Mouse (Mus musculus): ENCODE measurements around the gene Rock2. TPM values are rescaled to one million over a fixed set of nuclear protein-coding genes. Genes with fewer than 3 reads are reported as not detected.

Rock2 gene
- polyA plus RNA-seq, 1 experiment = 42.3 TPM

DNA sequence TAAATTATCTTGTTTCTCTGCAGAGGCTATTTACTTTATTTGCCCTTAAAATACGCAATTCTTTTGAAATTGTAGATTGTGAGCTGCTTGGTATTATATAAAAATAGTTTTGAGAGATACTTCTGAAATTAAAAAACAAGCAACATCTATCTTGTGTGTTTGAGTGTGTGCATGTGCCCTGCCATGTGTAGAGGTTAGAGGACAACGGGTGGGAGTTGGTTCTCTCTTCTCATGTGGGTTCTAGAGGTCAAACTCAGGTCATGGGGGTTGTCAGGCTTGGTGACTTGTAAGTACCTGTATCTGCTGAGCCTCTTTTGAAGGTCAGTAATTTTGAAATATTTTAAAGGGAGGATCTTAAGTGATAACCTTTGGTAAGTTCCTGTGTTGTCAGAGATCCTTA lies 3.5 kb downstream of the Rock2 start:
- DNase-seq (ENCODE audit: extremely low spot score in 1 of 2, low spot score in 1 of 2) = no peak

DNA sequence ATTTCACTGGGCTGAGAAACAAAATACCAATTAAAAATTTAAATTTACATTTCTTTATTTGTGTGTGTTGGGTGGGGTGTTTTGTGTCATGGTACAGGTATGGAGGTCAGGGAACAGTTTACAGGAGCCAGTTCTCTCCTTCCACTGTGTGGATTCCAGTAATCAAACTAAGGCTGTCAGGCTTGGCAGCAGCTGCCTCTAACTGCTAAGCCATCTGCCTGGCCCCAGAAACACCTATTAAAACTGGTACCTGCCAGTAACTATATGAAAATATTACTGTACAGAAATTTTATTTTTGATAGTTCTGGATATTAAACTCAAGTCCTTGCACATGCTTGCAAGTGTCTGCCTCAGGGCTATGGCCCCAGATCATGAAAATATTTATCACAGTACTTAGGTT lies 4.1 kb downstream of the Rock2 start:
- DNase-seq (ENCODE audit: extremely low spot score in 1 of 2, low spot score in 1 of 2) = no peak

GRCm38 (mm10) chr12:16900625-16901222 lies 6.0 kb downstream of the Rock2 start:
- DNase-seq (ENCODE audit: extremely low spot score in 1 of 2, low spot score in 1 of 2) = no peak

DNA sequence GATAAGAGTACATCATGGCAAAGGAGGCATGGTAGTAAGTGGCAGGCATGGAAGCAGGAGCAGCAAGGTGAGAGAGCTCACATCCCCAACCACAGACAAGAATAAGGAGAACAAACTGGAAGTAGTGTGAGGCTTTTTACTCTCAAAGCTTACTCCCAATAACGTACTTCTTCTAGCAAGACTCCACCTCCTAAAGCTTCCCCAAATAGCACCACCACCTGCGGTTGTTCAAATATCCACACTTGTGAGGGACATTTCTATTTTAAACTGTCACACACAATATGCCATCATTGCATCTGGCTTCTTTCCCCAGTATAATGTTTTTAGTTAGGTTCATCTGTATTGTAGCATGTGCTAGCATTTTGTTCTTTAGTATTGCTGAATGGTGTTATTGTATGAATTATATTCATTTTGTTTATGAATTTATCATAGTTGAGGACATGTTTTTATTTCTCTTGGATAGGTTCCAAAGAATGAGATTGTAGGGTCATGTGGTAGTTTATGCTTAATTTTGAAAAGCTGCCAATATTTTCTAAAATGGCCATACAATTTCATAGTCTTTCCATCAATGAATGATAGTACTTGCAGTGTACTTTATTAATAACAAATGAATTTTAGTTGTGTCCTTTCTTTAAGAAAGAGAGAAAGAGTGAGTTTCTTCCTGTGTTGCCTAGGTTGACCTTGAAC lies 9.4 kb downstream of the Rock2 start:
- peak in 1 of 2 experiments; percentile 48 for DNase-seq (ENCODE audit: extremely low spot score in 1 of 2, low spot score in 1 of 2)

DNA sequence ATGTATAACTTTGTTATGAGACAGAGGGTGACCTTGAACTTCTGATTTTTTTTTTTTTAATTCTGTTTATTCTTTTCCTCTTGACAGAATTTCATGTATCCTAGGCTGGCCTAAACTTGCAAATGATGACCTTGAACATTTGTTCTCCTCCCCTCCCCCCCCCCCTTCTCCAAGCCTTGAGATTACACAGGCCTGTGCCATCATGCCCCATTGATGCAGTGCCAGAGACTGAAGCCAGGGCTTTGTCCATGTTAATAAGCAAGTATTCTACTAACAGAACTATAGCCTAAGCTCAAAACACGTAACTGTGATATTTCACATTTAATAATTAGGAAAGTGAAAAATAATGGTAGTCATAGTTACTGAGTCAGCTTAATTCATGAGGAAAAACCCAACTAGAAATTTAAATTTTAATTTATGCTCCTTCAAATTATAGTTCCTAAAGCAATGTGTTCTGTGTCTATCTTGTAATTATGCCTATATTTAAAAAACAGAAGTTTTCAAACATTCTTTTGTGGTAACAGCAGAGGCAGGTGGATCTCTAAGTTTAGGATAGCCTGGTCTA lies 12.7 kb downstream of the Rock2 start:
- no peak for DNase-seq (ENCODE audit: extremely low spot score in 1 of 2, low spot score in 1 of 2)

- no peak for DNase-seq (ENCODE audit: extremely low spot score in 1 of 2, low spot score in 1 of 2)
Observed at GRCm38 (mm10) chr12:16907953-16908648, 13.4 kb downstream of the Rock2 start.

- DNase-seq (ENCODE audit: extremely low spot score in 1 of 2, low spot score in 1 of 2) = no peak
Observed at GRCm38 (mm10) chr12:16911524-16911923, 16.8 kb downstream of the Rock2 start.

GRCm38 (mm10) chr12:16912600-16912999 lies 17.9 kb downstream of the Rock2 start:
- DNase-seq (ENCODE audit: extremely low spot score in 1 of 2, low spot score in 1 of 2) = no peak

DNA sequence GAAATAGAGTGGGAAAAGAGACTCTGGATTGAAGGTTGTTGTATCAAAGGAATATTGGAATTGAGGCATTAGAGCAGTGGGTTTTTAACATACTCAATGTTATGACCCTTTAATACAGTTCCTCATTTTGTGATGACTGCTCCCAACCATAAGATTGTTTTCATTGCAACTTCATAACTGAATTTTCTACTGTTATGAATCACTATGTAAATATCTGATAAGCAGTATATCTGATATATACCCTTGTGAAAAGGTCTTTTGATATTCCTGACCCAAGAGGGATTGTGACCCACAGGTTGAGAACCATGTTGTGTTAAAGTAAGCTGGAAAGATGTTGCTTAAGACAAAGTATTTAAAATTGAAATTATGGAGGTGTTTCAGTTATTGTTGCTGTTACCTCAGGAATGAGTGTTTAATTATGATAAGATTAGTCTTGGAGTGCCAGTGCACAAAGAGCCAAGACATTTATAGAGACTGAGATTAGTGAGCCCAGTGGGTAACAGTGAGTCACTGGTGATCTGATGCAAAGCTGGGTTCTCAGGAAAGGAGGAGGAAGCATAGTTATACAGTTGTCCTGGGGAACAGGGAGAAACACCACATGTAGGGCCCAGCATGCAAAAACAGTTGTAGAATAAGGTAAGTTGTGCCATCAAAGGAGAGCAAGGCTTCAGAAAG lies 25.6 kb downstream of the Rock2 start:
- DNase-seq (ENCODE audit: extremely low spot score in 1 of 2, low spot score in 1 of 2) = no peak

GRCm38 (mm10) chr12:16927889-16928288 lies 33.2 kb downstream of the Rock2 start:
- DNase-seq (ENCODE audit: extremely low spot score in 1 of 2, low spot score in 1 of 2) = no peak

- no peak for DNase-seq (ENCODE audit: extremely low spot score in 1 of 2, low spot score in 1 of 2)
Observed at GRCm38 (mm10) chr12:16934423-16934822, 39.7 kb downstream of the Rock2 start.

DNA sequence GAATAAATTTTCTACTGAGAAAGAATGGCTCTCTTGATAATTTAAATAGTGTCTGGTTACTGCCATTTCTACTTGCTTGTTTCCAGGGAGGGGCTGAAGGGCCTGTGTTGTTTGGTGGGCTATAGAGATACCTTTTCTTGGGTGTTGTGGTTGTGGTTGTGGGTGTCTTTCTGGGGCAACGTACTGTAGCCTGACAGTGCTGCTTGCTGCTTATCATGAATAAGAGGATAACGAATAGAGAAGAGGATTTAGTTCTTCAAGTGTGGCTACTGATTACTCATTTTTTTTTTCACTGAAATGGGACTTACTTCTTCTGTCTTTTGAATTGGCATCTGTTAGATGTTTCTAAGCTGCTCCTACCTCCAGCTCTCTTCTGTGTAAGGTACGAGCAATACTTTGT lies 47.3 kb downstream of the Rock2 start:
- DNase-seq (ENCODE audit: extremely low spot score in 1 of 2, low spot score in 1 of 2) = no peak

GRCm38 (mm10) chr12:16948239-16948638 lies 53.5 kb downstream of the Rock2 start:
- DNase-seq (ENCODE audit: extremely low spot score in 1 of 2, low spot score in 1 of 2) = no peak

GRCm38 (mm10) chr12:16958851-16959250 lies 64.2 kb downstream of the Rock2 start:
- no peak for DNase-seq (ENCODE audit: extremely low spot score in 1 of 2, low spot score in 1 of 2)

DNA sequence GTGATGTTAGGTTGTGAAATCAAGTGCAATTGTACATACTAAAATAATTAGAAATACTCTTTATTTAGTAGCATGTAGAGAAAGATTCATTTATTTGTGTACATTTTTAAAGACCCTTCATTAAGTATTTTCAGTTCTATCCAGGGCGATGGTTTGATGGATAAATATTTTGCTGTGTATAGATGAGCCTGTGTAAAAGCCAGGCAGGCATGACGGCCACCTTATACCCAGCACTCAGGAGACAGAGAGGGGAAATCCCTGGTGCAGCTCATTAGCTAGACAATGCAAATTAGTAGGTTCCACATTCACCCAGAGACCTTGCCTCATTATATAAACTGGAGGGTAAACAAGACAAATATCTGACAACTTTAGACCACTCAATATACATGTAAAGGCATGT lies 68.7 kb downstream of the Rock2 start:
- DNase-seq (ENCODE audit: extremely low spot score in 1 of 2, low spot score in 1 of 2) = no peak

GRCm38 (mm10) chr12:16966811-16967210 lies 72.1 kb downstream of the Rock2 start:
- no peak for DNase-seq (ENCODE audit: extremely low spot score in 1 of 2, low spot score in 1 of 2)

DNA sequence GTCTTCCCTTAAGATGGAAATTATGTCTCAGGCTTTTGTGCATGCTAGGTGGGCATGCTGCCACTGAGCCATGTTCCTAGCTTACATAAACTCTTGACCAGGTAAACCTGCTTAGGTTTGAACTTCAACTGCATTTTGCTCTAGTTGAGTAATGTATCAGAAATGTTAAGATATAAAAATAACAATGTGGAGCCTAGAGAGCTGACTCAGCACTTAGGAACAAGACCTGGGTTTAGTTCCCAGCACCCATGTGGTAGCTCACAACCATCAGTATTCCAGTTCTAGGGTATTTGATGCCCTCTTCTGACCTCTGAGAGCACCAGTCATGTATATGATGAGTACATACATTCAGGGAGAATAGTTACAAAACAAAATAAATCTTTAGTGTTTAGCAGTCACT lies 82.4 kb downstream of the Rock2 start:
- DNase-seq (ENCODE audit: extremely low spot score in 1 of 2, low spot score in 1 of 2) = no peak

DNA sequence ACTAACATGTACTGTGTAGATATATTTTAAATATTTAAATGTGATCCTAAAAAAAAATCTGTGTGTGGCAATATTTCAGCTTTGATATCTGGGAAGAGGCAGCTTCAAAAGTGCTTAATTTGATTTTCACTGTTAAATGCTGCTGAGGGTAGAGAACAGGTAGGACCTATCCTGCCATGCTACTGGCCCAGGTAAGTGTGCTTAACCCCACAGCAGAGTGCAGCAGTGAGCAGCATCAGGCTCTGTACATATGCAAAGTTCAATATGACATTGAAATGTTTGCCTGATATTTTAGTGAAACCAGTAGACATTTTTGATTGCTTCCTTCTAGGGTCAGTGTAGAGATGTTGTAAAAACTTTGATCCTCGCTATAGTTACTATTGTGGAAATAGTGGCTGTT lies 91.1 kb downstream of the Rock2 start:
- no peak for DNase-seq (ENCODE audit: extremely low spot score in 1 of 2, low spot score in 1 of 2)

- DNase-seq (ENCODE audit: extremely low spot score in 1 of 2, low spot score in 1 of 2) = no peak
Observed at GRCm38 (mm10) chr12:16991376-16991775, 96.7 kb downstream of the Rock2 start.

DNA sequence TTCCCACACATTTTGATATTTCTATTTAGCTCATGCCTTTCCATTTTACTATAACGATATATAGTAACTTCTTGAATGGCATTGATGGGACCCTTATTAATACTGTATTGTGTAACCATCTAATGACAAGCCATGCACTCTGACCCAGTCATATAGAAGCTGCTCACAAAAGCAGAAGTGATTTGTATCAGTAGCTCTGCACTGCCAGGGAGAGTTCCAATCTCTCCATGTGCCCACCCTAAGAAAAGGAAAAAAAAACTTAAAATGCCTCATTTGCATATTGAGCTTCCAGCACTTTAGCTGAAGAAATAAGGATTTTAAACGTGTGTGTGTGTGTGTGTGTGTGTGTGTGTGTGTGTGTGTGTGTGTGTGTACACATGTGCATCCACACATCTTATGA lies 97.7 kb downstream of the Rock2 start:
- DNase-seq (ENCODE audit: extremely low spot score in 1 of 2, low spot score in 1 of 2) = no peak

GRCm38 (mm10) chr12:16994291-16994690 lies 99.6 kb downstream of the Rock2 start:
- no peak for DNase-seq (ENCODE audit: extremely low spot score in 1 of 2, low spot score in 1 of 2)
